8 mouse cellular contexts compared by ENCODE assay signal in the genomic region with DNA sequence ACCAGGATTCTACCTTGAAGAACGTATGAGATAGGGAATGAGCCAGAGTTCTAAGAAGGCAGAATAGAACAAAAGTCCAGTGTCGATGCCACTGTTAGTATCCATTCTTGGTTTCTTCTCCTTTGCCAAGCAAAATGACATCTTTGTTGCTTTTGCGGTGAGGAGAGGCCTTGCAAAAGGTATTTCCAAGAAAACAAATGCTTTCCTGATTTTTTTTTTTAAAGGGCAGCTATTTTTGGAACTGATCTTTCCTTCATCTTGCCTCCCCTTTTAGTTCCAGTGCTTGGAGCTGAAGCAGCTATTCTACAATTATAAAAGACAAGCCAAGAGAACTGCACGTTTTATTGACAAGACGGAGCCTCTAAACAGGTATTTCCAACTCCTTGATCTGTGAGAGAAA. TPM values are rescaled to one million over a fixed set of nuclear protein-coding genes. Genes with fewer than 3 reads are reported as not detected.
DNase-seq lines count a peak whose midpoint lies in the region; ATAC-seq and TF ChIP-seq lines count a peak whose summit lies in the region.

A gene (plus strand): TSS at position 301 of the 400 bp plus-strand sequence.

- no peaks in the 10 kb centered on the region for H3K27me3 ChIP-seq in forebrain, embryonic 12.5 days
- no peaks in the 10 kb centered on the region for H3K27me3 ChIP-seq in limb, embryonic 13.5 days

- DNase-seq in urinary bladder, adult 2 months (ENCODE audit: low spot score), result no peak
- no peak for DNase-seq in urinary bladder, postnatal 10 days (ENCODE audit: low spot score)
- no peak for DNase-seq in heart, postnatal 36 days
- DNase-seq in thymus, postnatal 36 days, result no peak
- no peak for DNase-seq in Muller cell, postnatal 12 days (ENCODE audit: inconsistent ontology term)

- ATAC-seq in forebrain, embryonic 12.5 days (ENCODE audit: low FRiP score), result no peak
- no peak for ATAC-seq in limb, embryonic 13.5 days (ENCODE audit: low FRiP score, low read depth)

- WGBS in forebrain, embryonic 12.5 days, result 89% methylated on average over 5 of the region's 5 CpGs
- 81% methylated on average over 5 of the region's 5 CpGs for WGBS in limb, embryonic 13.5 days
- 85% methylated on average over 5 of the region's 5 CpGs for WGBS in olfactory bulb, adult 2 months

- H3K36me3 ChIP-seq in forebrain, embryonic 12.5 days (replicated peaks), result no peaks in the 10 kb centered on the region
- no peaks in the 10 kb centered on the region for H3K36me3 ChIP-seq in limb, embryonic 13.5 days

- H3K9ac ChIP-seq in forebrain, embryonic 12.5 days, result no peak within 1 kb of the TSS
- H3K9ac ChIP-seq in limb, embryonic 13.5 days, result no peak within 1 kb of the TSS

- no peak within 1 kb of the TSS for H3K4me3 ChIP-seq in forebrain, embryonic 12.5 days (replicated peaks)
- H3K4me3 ChIP-seq in limb, embryonic 13.5 days, result no peak within 1 kb of the TSS
- no peak within 1 kb of the TSS for H3K4me3 ChIP-seq in olfactory bulb, adult 2 months (ENCODE audit: insufficient read depth, low read depth, low read length)

- peaks cover 7% of the 10 kb centered on the region for H3K4me1 ChIP-seq in forebrain, embryonic 12.5 days
- H3K4me1 ChIP-seq in limb, embryonic 13.5 days, result peaks cover 6% of the 10 kb centered on the region; the same call in 1 of the 2 replicates
- no peaks in the 10 kb centered on the region for H3K4me1 ChIP-seq in olfactory bulb, adult 2 months (ENCODE audit: control insufficient read depth, insufficient read depth, low read length)

- no peaks in the 10 kb centered on the region for H3K9me3 ChIP-seq in forebrain, embryonic 12.5 days
- H3K9me3 ChIP-seq in limb, embryonic 13.5 days, result no peaks in the 10 kb centered on the region

- H3K27ac ChIP-seq in forebrain, embryonic 12.5 days, result no peak within 1 kb of the TSS
- no peak within 1 kb of the TSS for H3K27ac ChIP-seq in limb, embryonic 13.5 days
- no peak within 1 kb of the TSS for H3K27ac ChIP-seq in olfactory bulb, adult 2 months (ENCODE audit: insufficient read depth, low read depth, low read length)

- no peak within 1 kb of the TSS for H3K4me2 ChIP-seq in forebrain, embryonic 12.5 days
- H3K4me2 ChIP-seq in limb, embryonic 13.5 days (replicated peaks), result no peak within 1 kb of the TSS

- no peak for TF ChIP-seq CTCF in olfactory bulb, adult 2 months (IDR thresholded peaks at IDR 0.05; ENCODE audit: insufficient read depth, low read depth, low read length)

- no peak for TF ChIP-seq POLR2A in olfactory bulb, adult 2 months (IDR thresholded peaks at IDR 0.05; ENCODE audit: insufficient read depth, low read depth, low read length)

- intact Hi-C loops in heart, postnatal 36 days (cut with DNase I), result loop anchor here (5.0 kb wide), 2 partner anchors 53 to 213 kb away; a partner anchor contains a TSS

RNA-seq across cellular contexts. Expression of the gene that starts here (rescaled TPM):
- 94.2 and 106 TPM in 2 replicates for polyA plus RNA-seq in urinary bladder, adult 2 months (2012; rRNA removed)
- polyA plus RNA-seq in forebrain, embryonic 12.5 days (2016; fragmentation: Nextera tagmentation; extraction: Ambion mirVana), result 104 and 109 TPM in 2 replicates
- 10 to 100 TPM; 75.0 to 78.1 TPM for total RNA-seq in heart, postnatal 36 days (2021)
- 138 and 143 TPM in 2 replicates for polyA plus RNA-seq in limb, embryonic 13.5 days (2015; fragmentation: Nextera tagmentation; extraction: Ambion mirVana)
- not detected in 2 replicates for polyA plus RNA-seq in olfactory bulb, adult 2 months (2012; ENCODE audit: insufficient read depth, insufficient read length, low replicate concordance, missing spikeins)
